Mouse (Mus musculus) liver, embryonic 16.5 days (tissue): ENCODE results near the gene Ythdf2. TPM values are rescaled to one million over a fixed set of nuclear protein-coding genes. Genes with fewer than 3 reads are reported as not detected.

Experiments used
- ATAC-seq: fragments of 200-750 bp; cut with Nextera tagmentation; 2 replicates; pipeline ENCODE4 v1.8.0; 2017; ENCODE audit warnings: low read depth, mild to moderate bottlenecking, moderate number of reproducible peaks, moderate library complexity
- H3K27ac ChIP-seq: fragments of 300-500 bp; sonication (generic); 2 replicates; pipeline ENCODE4 v1.5.1; 2014; ENCODE audit warnings: mild to moderate bottlenecking, low read length
- H3K27me3 ChIP-seq: fragments of 300-500 bp; sonication (generic); 2 replicates; pipeline ENCODE4 v1.6.1; 2014; ENCODE audit warnings: low read depth, low read length, mixed read lengths; ENCODE audit not compliant: control insufficient read depth, insufficient read depth
- H3K36me3 ChIP-seq: fragments of 300-500 bp; sonication (generic); 2 replicates; pipeline ENCODE4 v1.6.1; 2014; ENCODE audit warnings: mild to moderate bottlenecking; ENCODE audit not compliant: control insufficient read depth, insufficient read depth
- H3K4me1 ChIP-seq: fragments of 300-500 bp; sonication (generic); 2 replicates; pipeline ENCODE4 v1.6.1; 2014; ENCODE audit warnings: low read depth, low read length, mixed read lengths; ENCODE audit not compliant: control insufficient read depth
- H3K4me2 ChIP-seq: fragments of 300-500 bp; sonication (generic); 2 replicates; pipeline ENCODE4 v1.6.1; 2014; ENCODE audit warnings: low read depth, low read length, mixed read lengths
- H3K4me3 ChIP-seq: fragments of 300-500 bp; sonication (generic); 2 replicates; pipeline ENCODE4 v1.5.1; 2014; ENCODE audit warnings: low read depth, mild to moderate bottlenecking, low read length
- H3K9ac ChIP-seq: fragments of 300-500 bp; sonication (generic); 2 replicates; pipeline ENCODE4 v1.6.1; 2014; ENCODE audit warnings: low read depth, low read length
- H3K9me3 ChIP-seq: fragments of 300-500 bp; sonication (generic); replicated peaks from 2 replicates; pipeline ENCODE4 v1.6.1; 2016; ENCODE audit warnings: low read length; ENCODE audit not compliant: control insufficient read depth
- WGBS: fragments of 180-500 bp; shearing (Covaris S2); extraction: QIAGEN DNeasy Blood & Tissue Kit; methylation state at CpG from one replicate; pipeline ENCODE4 v1.1.7; 2014; ENCODE audit not compliant: insufficient replicate concordance; 5-methylcytosine and 5-hydroxymethylcytosine counted together
- microRNA-seq: library from miRNA; unstranded; fragments of <30 nt; microRNA quantifications from one replicate; pipeline ENCODE4, GENCODE M21; 2016
- polyA plus RNA-seq: library from polyadenylated mRNA; unstranded; fragments of >200 nt; fragmentation: Nextera tagmentation; extraction: Ambion mirVana; gene quantifications from 2 replicates; pipeline ENCODE4 v1.2.1, GENCODE M21; 2015

The Ythdf2 gene
- polyA plus RNA-seq, 1 experiment from 2014 or later, result 24.9 TPM

DNA sequence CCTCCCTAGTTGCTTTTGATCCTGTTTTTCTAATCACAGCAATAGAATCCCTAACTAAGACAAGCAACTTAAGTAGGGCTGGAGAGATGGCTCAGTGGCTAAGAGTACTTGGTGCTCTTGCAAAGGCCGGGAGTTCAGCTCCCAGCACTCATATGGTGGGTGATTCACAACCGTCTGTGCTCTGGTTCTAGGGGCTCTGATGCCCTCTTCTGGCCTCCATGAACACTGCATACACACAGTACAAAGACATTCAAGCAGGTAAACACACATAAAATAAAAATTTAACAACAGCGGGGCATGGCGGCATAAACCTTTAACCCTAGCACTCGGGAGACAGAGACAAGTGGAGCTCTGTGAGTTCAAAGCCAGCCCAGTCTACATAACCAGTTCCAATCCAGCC, 65.9 kb downstream of the Ythdf2 start:
- no peaks in the 10 kb centered on the region for H3K4me1 ChIP-seq
- H3K9me3 ChIP-seq, result no peaks in the 10 kb centered on the region
- peaks cover 46% of the 10 kb centered on the region for H3K27me3 ChIP-seq
- ATAC-seq, result no peak
- no peaks in the 10 kb centered on the region for H3K36me3 ChIP-seq
- H3K4me3 ChIP-seq, result no peak overlapping the region
- H3K9ac ChIP-seq, result no peak overlapping the region
- 52% methylated on average over 5 of the region's 5 CpGs for WGBS
- H3K27ac ChIP-seq, result no peak overlapping the region
- no peak overlapping the region for H3K4me2 ChIP-seq

GRCm38 (mm10) chr4:132145092-132145491, 67.0 kb downstream of the Ythdf2 start:
- no peak overlapping the region for H3K4me3 ChIP-seq

DNA sequence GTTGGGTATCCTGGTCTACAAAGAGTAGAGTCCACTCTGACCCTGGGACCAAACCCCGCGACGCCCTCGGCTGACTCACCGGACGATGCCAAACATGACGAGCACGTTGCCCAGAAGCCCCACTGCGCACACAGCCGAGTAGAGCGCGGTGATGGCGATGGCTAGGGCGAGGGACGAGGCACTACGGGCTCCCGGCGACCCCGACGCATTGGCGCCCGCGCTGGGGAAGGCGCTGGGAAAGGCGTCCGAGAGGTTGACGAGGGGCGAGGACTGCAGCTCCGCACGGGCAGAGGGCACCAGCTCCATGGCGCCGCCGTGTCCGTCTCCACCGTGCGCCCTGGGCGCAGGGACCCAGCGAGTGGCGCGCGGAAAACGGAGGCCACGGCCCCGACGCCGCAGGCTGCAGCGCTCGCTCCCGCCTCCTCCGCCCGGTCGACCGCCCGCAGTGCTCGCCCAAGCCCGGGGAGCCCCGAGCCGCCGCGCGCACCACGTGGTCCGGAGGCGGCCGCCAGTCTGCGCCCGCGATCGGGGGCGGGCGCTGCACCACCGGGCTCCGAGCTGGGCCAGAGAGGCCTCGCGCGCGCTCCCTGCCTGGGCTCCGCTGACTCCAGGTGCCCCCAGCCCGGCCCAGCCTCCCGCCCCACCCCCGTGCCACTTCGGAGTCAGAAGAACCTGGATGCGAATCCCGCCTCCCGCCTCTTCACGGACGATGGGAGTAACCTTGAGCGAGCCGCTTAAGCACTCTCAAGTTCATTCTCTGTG, 67.8 kb downstream of the Ythdf2 start, which contains the start of gene Oprd1:
Gene Oprd1, minus strand, starts transcription at position 407 of the 762 bp plus-strand sequence.
- no peak within 1 kb of the TSS for H3K9ac ChIP-seq
- peak within 1 kb of the TSS; percentile 46 for H3K4me2 ChIP-seq
- no peaks in the 10 kb centered on the region for H3K36me3 ChIP-seq
- H3K9me3 ChIP-seq, result no peaks in the 10 kb centered on the region
- no peaks in the 10 kb centered on the region for H3K4me1 ChIP-seq
- no peak within 1 kb of the TSS for H3K27ac ChIP-seq
- 1% methylated on average over 85 of the region's 89 CpGs for WGBS
- H3K27me3 ChIP-seq, result peaks cover 46% of the 10 kb centered on the region
- no peak for ATAC-seq
- peak within 1 kb of the TSS; percentile 26 for H3K4me3 ChIP-seq

More at GRCm38 (mm10) chr4:132145092-132145491, 67.0 kb downstream of the Ythdf2 start:
- Histone ChIP-seq H3K27me3 (peaks cover 46% of the 10 kb centered on the region), H3K36me3 (no peaks in the 10 kb centered on the region), H3K4me2 (no peak overlapping the region), H3K4me1 (no peaks in the 10 kb centered on the region), H3K27ac (no peak overlapping the region), H3K9me3 (no peaks in the 10 kb centered on the region), H3K9ac (no peak overlapping the region)
- WGBS, result 13% methylated on average over 10 of the region's 10 CpGs
- ATAC-seq, result no peak

- no peaks in the 10 kb centered on the region for H3K9me3 ChIP-seq
- no peak overlapping the region for H3K27ac ChIP-seq
- no peaks in the 10 kb centered on the region for H3K4me1 ChIP-seq
- peaks cover 19% of the 10 kb centered on the region for H3K27me3 ChIP-seq
- WGBS, result 62% methylated on average over 2 of the region's 2 CpGs
- H3K4me3 ChIP-seq, result no peak overlapping the region
- no peak overlapping the region for H3K9ac ChIP-seq
- H3K4me2 ChIP-seq, result no peak overlapping the region
- no peaks in the 10 kb centered on the region for H3K36me3 ChIP-seq
- no peak for ATAC-seq
Measured at GRCm38 (mm10) chr4:132138640-132139039, 73.5 kb downstream of the Ythdf2 start.

- Histone ChIP-seq H3K27ac (no peak overlapping the region), H3K9ac (no peak overlapping the region), H3K27me3 (peaks cover 6% of the 10 kb centered on the region; the same call in 1 of the 2 replicates), H3K4me3 (no peak overlapping the region), H3K36me3 (no peaks in the 10 kb centered on the region), H3K4me1 (no peaks in the 10 kb centered on the region), H3K4me2 (no peak overlapping the region), H3K9me3 (no peaks in the 10 kb centered on the region)
- WGBS, result 60% methylated on average over 7 of the region's 7 CpGs
- ATAC-seq, result no peak
Measured at GRCm38 (mm10) chr4:132137013-132137412, 75.1 kb downstream of the Ythdf2 start.

Small RNA genes within 50 kb of the gene (microRNA-seq; reads per million reads assigned to microRNA genes)
- gene Gm22033, result not detected

Other genes starting within 250 kb of the Ythdf2 start
- 0.33 and 0.46 TPM in 2 replicates for gene Gm10300, start 137.6 kb downstream of the Ythdf2 start, polyA plus RNA-seq
- gene Epb41, start 137.0 kb downstream of the Ythdf2 start, polyA plus RNA-seq, result 196 and 232 TPM in 2 replicates
- gene Oprd1, start 67.8 kb downstream of the Ythdf2 start, polyA plus RNA-seq, result 0.02 and 0.04 TPM in 2 replicates
- gene Gmeb1, start 49.3 kb upstream of the Ythdf2 start, polyA plus RNA-seq, result 12.2 and 12.7 TPM in 2 replicates
- gene Taf12, start 62.1 kb upstream of the Ythdf2 start, polyA plus RNA-seq, result 31.0 and 35.3 TPM in 2 replicates
- gene Rab42, start 91.1 kb upstream of the Ythdf2 start, polyA plus RNA-seq, result 0.41 and 0.61 TPM in 2 replicates
- gene Trnau1ap, start 117.2 kb upstream of the Ythdf2 start, polyA plus RNA-seq, result 26.9 and 27.3 TPM in 2 replicates
- 41.3 and 44.2 TPM in 2 replicates for gene Rcc1, start 141.3 kb upstream of the Ythdf2 start, polyA plus RNA-seq
- gene Phactr4, start 210.2 kb upstream of the Ythdf2 start, polyA plus RNA-seq, result 7.6 and 9.9 TPM in 2 replicates